Mouse (Mus musculus) heart, embryonic 11.5 days (tissue): Measurements from ENCODE around the gene Ggt1. TPM values are rescaled to one million over a fixed set of nuclear protein-coding genes. Genes with fewer than 3 reads are reported as not detected.

Source experiments
- ATAC-seq: fragments of 200-750 bp; cut with Nextera tagmentation; replicated peaks from 2 replicates; pipeline ENCODE4 v1.8.0; 2017; ENCODE audit warnings: moderate library complexity; ENCODE audit not compliant: insufficient number of reproducible peaks, low FRiP score, low TSS enrichment
- H3K27ac ChIP-seq: fragments of 300-500 bp; sonication (generic); 2 replicates; pipeline ENCODE4 v1.5.1; 2014; ENCODE audit warnings: mild to moderate bottlenecking, low read depth, low read length
- H3K27me3 ChIP-seq: fragments of 300-500 bp; sonication (generic); 2 replicates; pipeline ENCODE4 v1.6.1; 2014; ENCODE audit warnings: mild to moderate bottlenecking, low read length, mixed read lengths; ENCODE audit not compliant: control insufficient read depth, insufficient read depth
- H3K36me3 ChIP-seq: fragments of 300-500 bp; sonication (generic); 2 replicates; pipeline ENCODE4 v1.6.1; 2014; ENCODE audit warnings: mild to moderate bottlenecking, low read length, moderate library complexity, mixed read lengths; ENCODE audit not compliant: control insufficient read depth, insufficient read depth
- H3K4me1 ChIP-seq: fragments of 300-500 bp; sonication (generic); 2 replicates; pipeline ENCODE4 v1.6.1; 2014; ENCODE audit warnings: low read length; ENCODE audit not compliant: control insufficient read depth, insufficient read depth
- H3K4me2 ChIP-seq: fragments of 300-500 bp; sonication (generic); 2 replicates; pipeline ENCODE4 v1.6.1; 2014; ENCODE audit warnings: mild to moderate bottlenecking, moderate library complexity
- H3K4me3 ChIP-seq: fragments of 300-500 bp; sonication (generic); 2 replicates; pipeline ENCODE4 v1.5.1; 2014; ENCODE audit warnings: low read depth, low read length
- H3K9ac ChIP-seq: fragments of 300-500 bp; sonication (generic); 2 replicates; pipeline ENCODE4 v1.6.1; 2014; ENCODE audit warnings: mild to moderate bottlenecking, low read depth, low read length, moderate library complexity
- H3K9me3 ChIP-seq: fragments of 300-500 bp; sonication (generic); replicated peaks from 2 replicates; pipeline ENCODE4 v1.6.1; 2016; ENCODE audit warnings: low read length; ENCODE audit not compliant: control insufficient read depth
- WGBS: fragments of 180-500 bp; shearing (Covaris S2); extraction: QIAGEN DNeasy Blood & Tissue Kit; methylation state at CpG from one replicate; pipeline ENCODE4 v1.1.7; 2014; ENCODE audit not compliant: insufficient replicate concordance; 5-methylcytosine and 5-hydroxymethylcytosine counted together
- polyA plus RNA-seq: library from polyadenylated mRNA; unstranded; fragments of >200 nt; fragmentation: Nextera tagmentation; extraction: Ambion mirVana; gene quantifications from 2 replicates; pipeline ENCODE4 v1.2.1, GENCODE M21; 2014

Gene Ggt1
- polyA plus RNA-seq, 1 experiment from 2014 or later: 0.44 TPM

DNA sequence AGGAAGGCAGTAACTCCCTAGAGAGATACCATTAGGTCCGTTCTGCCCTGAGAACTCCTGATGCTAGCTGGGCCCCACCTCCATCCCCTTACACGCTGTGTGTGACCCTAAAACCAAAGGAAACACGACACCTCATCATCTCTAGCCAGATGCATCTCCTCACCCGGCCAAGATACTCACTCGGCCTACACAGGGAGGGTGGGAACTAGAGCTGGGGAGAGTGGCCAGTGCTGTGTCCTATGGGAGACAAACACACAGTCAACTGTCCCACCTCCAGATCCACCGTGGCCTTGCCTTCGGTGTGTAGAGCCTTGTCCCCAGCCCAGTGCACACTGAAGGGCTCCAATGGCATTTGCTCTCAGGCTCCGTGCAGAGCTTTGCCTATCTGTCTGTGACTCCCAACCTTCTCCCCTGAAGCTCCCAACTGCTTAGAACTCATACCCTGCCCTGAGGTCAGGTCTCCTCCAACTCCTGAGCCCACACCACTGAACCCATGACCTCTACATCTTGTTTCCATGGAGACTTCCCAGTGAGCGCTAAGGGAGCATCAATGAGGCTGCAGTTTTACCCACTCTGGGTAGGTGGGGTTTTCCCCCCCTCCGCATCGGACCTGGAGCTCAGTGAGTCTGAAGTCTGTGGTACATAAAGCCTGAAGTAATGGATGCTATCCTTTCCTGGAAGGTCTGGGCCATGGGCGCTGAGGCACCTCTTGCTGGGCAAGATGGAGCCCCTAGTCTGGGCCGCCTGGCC is 8.5 kb upstream of the Ggt1 start:
- Histone ChIP-seq H3K4me1 (peaks cover 5% of the 10 kb centered on the region; the same call in 1 of the 2 replicates), H3K4me2 (no peak overlapping the region), H3K27ac (no peak overlapping the region), H3K36me3 (no peaks in the 10 kb centered on the region), H3K27me3 (0 out of 2 replicates have a peak, but pooled peaks cover 4% of the 10 kb centered on the region), H3K4me3 (no peak overlapping the region), H3K9ac (no peak overlapping the region), H3K9me3 (no peaks in the 10 kb centered on the region)
- no peak for ATAC-seq
- WGBS: 65% methylated on average over 13 of the region's 13 CpGs

DNA sequence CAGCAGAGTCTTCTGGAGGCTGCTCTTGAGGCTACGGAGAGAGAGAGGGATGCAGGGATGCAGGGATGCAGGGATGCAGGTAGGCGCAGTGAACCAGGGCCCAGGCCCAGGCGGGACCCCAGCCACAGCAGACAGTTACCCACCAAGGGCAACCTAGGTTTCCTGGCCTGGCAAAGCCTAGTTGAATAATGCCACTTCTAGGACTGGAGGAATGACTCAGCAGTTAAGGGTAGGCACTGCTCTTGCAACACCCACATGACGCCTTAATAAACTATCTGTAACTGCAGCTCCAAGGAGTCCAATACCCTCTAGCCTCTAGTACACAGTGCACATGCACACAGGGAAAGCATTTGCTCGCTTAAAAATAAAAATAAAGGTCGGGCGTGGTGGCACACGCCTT is 7.3 kb upstream of the Ggt1 start:
- Histone ChIP-seq H3K4me2 (no peak overlapping the region), H3K4me1 (peaks cover 11% of the 10 kb centered on the region), H3K4me3 (no peak overlapping the region), H3K9me3 (no peaks in the 10 kb centered on the region), H3K36me3 (no peaks in the 10 kb centered on the region), H3K27me3 (peaks cover 11% of the 10 kb centered on the region; the same call in 1 of the 2 replicates), H3K27ac (no peak overlapping the region), H3K9ac (no peak overlapping the region)
- no peak for ATAC-seq
- WGBS: 87% methylated on average over 8 of the region's 8 CpGs

DNA sequence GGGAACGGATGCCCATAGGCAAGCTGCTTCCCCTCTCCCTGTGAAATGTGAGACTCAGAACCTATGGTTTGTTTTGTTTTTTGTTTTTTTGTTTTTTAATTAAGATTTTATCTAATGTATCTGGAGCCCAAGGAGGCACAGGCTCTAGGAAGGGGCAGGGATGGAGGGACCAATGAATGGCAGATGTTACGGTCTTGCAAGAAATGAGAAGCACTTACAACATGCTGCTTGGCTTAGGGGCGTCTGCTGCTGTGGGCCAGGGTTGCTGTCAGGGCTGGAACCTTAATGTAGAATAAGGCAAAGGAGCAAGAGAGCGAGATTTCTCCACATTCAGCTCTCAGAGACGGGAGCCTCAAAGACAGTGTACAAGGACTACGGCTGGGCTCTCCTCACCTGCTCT is 5.8 kb upstream of the Ggt1 start:
- Histone ChIP-seq H3K4me3 (no peak overlapping the region), H3K9ac (no peak overlapping the region), H3K27ac (no peak overlapping the region), H3K36me3 (no peaks in the 10 kb centered on the region), H3K4me2 (no peak overlapping the region), H3K27me3 (peaks cover 26% of the 10 kb centered on the region), H3K9me3 (no peaks in the 10 kb centered on the region), H3K4me1 (peaks cover 16% of the 10 kb centered on the region)
- ATAC-seq: no peak
- 63% methylated on average over 6 of the region's 6 CpGs for WGBS

DNA sequence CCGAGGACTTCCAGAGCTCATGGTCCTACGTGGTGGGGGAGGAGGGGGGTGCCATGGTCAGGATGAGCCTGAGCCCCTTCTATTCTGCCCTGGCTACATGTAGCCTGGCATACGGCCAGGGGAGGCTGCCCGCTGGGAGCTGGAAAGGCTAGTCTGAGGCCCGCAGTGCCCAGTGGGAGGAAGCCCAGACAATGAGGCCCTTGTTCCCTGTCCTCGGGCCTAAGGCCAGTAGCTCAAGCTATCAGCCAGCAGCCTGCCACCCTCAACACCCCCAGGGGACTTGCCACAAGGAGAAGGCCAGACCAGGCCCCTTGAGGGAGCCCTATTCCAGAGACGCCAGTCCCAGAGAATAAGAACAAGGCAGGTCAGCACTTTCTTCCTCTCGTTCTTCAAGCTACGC is 5.4 kb upstream of the Ggt1 start:
- Histone ChIP-seq H3K4me2 (no peak overlapping the region), H3K36me3 (no peaks in the 10 kb centered on the region), H3K27ac (no peak overlapping the region), H3K9me3 (no peaks in the 10 kb centered on the region), H3K4me3 (no peak overlapping the region), H3K27me3 (peaks cover 30% of the 10 kb centered on the region), H3K4me1 (peaks cover 16% of the 10 kb centered on the region), H3K9ac (no peak overlapping the region)
- WGBS: 46% methylated on average over 9 of the region's 9 CpGs
- ATAC-seq: no peak

DNA sequence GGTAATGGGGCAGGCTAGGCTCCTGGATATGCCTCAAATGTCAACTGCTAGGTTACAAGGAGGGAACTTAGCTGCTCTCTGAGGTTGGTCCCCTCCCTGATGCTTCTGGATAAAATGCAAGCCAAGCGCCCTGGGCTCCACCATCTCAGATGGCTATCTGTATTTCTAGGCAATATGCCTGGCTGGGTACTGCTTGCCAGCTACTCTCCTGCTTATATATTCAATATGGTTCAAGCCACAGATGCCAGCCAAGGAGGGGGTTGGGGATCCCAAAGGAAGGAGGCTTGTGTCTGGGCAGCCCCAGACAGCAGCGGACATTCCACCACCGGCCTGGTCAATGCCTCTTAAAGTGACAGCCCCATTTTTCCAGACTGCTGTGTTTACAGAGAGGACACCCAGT is 2.9 kb upstream of the Ggt1 start:
- peak overlapping the region; percentile 12; the same call in 1 of the 2 replicates for H3K4me2 ChIP-seq
- H3K4me1 ChIP-seq: peaks cover 16% of the 10 kb centered on the region
- peaks cover 45% of the 10 kb centered on the region for H3K27me3 ChIP-seq
- ATAC-seq: no peak
- no peak overlapping the region for H3K9ac ChIP-seq
- H3K4me3 ChIP-seq: no peak overlapping the region
- no peaks in the 10 kb centered on the region for H3K36me3 ChIP-seq
- WGBS: 14% methylated on average over 3 of the region's 3 CpGs
- H3K9me3 ChIP-seq: no peaks in the 10 kb centered on the region
- no peak overlapping the region for H3K27ac ChIP-seq

DNA sequence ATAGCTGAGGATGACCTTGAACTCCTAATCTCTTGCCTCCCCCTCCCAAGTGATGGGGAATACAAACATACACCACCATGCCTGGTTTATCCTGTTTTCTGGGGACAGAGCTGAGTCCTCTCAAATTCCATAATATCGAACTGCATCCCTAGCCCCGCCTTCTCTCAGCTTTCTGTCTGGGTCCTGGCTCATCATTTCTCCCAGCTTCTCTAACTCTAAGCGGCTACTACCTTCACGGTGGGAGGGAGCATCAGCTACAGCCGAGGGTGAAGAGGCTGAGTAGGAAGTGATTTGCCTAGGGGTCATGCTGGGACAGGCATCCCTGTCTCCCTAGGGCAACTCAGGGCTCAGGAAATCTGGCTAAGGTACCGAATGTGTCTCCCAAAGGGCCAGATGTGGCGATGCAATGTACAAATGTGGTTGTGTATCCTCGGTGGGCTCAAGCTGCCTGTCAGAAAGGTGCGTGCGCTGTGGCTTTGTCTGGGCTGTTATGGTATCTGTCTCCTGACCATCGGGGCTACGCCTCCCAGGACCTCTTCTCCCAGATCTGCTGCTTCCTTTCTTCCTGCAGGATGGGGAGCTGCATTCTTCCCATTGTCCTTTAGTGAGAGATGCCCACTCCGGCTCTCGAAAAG is 2.2 kb upstream of the Ggt1 start:
- Histone ChIP-seq H3K27ac (no peak overlapping the region), H3K27me3 (peaks cover 45% of the 10 kb centered on the region), H3K9me3 (no peaks in the 10 kb centered on the region), H3K4me2 (peak overlapping the region; percentile 98), H3K36me3 (no peaks in the 10 kb centered on the region), H3K4me3 (peak overlapping the region; percentile 55; the same call in 1 of the 2 replicates), H3K4me1 (peaks cover 16% of the 10 kb centered on the region), H3K9ac (0 out of 2 replicates have a peak overlapping the region, but pooled peaks have one; percentile 69)
- 5% methylated on average over 14 of the region's 14 CpGs for WGBS
- ATAC-seq: no peak

DNA sequence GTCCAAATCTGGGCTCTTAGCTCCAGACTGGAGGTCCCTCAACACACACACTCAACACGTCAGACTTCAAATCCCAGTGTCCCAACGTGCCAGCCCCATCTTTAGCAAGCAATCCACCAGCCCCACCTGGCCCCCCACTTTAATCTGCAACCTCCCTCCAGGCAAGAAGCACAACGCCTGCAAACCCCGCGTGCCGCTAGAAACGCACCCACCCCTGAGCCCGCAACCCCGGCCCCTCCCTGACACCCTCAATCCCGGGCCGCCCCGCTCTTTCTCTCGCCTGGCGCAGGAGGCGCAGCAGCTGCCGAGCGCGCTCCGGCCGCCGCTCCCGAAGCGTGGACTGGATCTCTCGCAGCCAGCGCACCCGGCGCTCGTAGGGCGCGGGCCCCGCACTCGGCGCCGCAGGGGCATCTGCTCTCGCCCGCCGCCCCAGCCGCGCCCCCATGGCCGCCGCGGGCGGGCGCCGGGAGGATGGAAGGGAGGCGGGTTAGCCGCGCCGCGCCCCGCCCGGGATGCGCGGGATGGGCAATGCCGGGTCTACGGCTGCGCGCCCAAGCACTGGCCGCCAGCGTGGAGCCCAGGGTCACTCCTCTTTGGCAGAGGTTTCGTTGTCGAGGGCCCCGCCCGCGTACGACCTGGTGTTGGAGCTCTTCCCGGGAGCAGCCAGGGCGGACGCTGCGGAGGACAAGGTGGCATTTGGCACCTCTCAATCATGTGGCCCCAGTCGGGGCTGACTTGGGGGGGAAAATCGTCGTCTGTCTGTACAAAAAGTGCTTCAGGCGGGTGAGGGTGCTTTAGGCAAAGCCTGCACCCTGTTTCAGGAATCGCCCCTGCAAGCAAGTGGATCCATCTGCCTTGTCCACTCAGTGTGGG is 1.5 kb upstream of the Ggt1 start, which contains the start of gene Lrrc75b:
Gene Lrrc75b (minus strand): TSS at position 655 of the 873 bp plus-strand sequence.
- under 1% methylated on average over 68 of the region's 75 CpGs for WGBS
- Histone ChIP-seq H3K9me3 (no peaks in the 10 kb centered on the region), H3K36me3 (no peaks in the 10 kb centered on the region), H3K4me1 (peaks cover 16% of the 10 kb centered on the region), H3K4me2 (peak within 1 kb of the TSS; percentile 98), H3K27me3 (peaks cover 45% of the 10 kb centered on the region), H3K4me3 (peak within 1 kb of the TSS; percentile 55), H3K9ac (peak within 1 kb of the TSS; percentile 69), H3K27ac (no peak within 1 kb of the TSS)
- ATAC-seq: 0 out of 2 replicates have a peak, but pooled peaks have one; percentile 11

DNA sequence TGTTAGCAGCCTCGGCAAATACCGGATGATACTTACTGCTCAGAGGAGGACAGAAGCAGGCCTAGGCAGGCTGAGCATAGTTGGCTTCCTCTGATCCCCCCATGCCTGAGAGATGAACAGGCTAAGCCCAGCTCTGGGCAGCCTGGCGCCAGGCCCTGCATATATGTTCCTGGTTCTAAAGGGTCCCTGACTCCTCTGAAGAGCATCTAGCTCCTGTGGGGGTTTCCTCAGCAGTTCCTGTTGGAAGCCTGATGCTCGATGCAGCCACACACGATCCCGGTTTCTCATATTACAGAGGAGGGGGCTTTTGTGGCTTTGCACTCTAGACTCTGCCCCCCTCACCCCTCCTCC is 880 bp upstream of the Ggt1 start:
- Histone ChIP-seq H3K4me2 (peak overlapping the region; percentile 98), H3K27ac (no peak overlapping the region), H3K4me1 (peaks cover 16% of the 10 kb centered on the region), H3K4me3 (peak overlapping the region; percentile 55), H3K9me3 (no peaks in the 10 kb centered on the region), H3K9ac (no peak overlapping the region), H3K27me3 (peaks cover 45% of the 10 kb centered on the region), H3K36me3 (no peaks in the 10 kb centered on the region)
- WGBS: 14% methylated on average over 6 of the region's 6 CpGs
- ATAC-seq: no peak
